Mouse (Mus musculus) kidney, embryonic 16.5 days (tissue): ENCODE measurements around the gene 1600012H06Rik. TPM values are rescaled to one million over a fixed set of nuclear protein-coding genes. Genes with fewer than 3 reads are reported as not detected.
A peak's percentile ranks its signal among the peaks of the same experiment; 100 is the strongest.
"Not testable (repeated sequence)": the region's sequence is repeated elsewhere in the genome, so short reads cannot be mapped to it uniquely, and the experiment has no call there.

Source experiments
- ATAC-seq: fragments of 200-750 bp; cut with Nextera tagmentation; 2 replicates; pipeline ENCODE4 v1.8.0; 2017; ENCODE audit warnings: moderate TSS enrichment; ENCODE audit not compliant: low FRiP score, low TSS enrichment
- H3K27ac ChIP-seq: fragments of 300-500 bp; sonication (generic); 2 replicates; pipeline ENCODE4 v1.5.1; 2014; ENCODE audit warnings: low read length
- H3K27me3 ChIP-seq: fragments of 300-500 bp; sonication (generic); 2 replicates; pipeline ENCODE4 v1.6.1; 2014; ENCODE audit warnings: low read length, control low read depth, mixed read lengths; ENCODE audit not compliant: insufficient read depth
- H3K36me3 ChIP-seq: fragments of 300-500 bp; sonication (generic); 2 replicates; pipeline ENCODE4 v1.6.1; 2014; ENCODE audit warnings: low read length, control low read depth, mixed read lengths; ENCODE audit not compliant: insufficient read depth
- H3K4me1 ChIP-seq: fragments of 300-500 bp; sonication (generic); 2 replicates; pipeline ENCODE4 v1.6.1; 2014; ENCODE audit warnings: low read length, control low read depth, mixed read lengths; ENCODE audit not compliant: insufficient read depth
- H3K4me2 ChIP-seq: fragments of 300-500 bp; sonication (generic); replicated peaks from 2 replicates; pipeline ENCODE4 v1.6.1; 2014; ENCODE audit warnings: low read depth, low read length
- H3K4me3 ChIP-seq: fragments of 300-500 bp; sonication (generic); 2 replicates; pipeline ENCODE4 v1.5.1; 2014; ENCODE audit warnings: mild to moderate bottlenecking, low read length
- H3K9ac ChIP-seq: fragments of 300-500 bp; sonication (generic); replicated peaks from 2 replicates; pipeline ENCODE4 v1.6.1; 2014; ENCODE audit warnings: low read length
- H3K9me3 ChIP-seq: fragments of 300-500 bp; sonication (generic); 2 replicates; pipeline ENCODE4 v1.6.1; 2016; ENCODE audit warnings: low read length, control low read depth
- WGBS: fragments of 180-500 bp; shearing (Covaris S2); extraction: QIAGEN DNeasy Blood & Tissue Kit; methylation state at CpG from one replicate; pipeline ENCODE4 v1.1.7; 2014; 5-methylcytosine and 5-hydroxymethylcytosine counted together
- polyA plus RNA-seq: library from polyadenylated mRNA; unstranded; fragments of >200 nt; fragmentation: Nextera tagmentation; extraction: Ambion mirVana; gene quantifications from 2 replicates; pipeline ENCODE4 v1.2.1, GENCODE M21; 2015

1600012H06Rik gene
- polyA plus RNA-seq: 36.7 and 40.4 TPM in 2 replicates

DNA sequence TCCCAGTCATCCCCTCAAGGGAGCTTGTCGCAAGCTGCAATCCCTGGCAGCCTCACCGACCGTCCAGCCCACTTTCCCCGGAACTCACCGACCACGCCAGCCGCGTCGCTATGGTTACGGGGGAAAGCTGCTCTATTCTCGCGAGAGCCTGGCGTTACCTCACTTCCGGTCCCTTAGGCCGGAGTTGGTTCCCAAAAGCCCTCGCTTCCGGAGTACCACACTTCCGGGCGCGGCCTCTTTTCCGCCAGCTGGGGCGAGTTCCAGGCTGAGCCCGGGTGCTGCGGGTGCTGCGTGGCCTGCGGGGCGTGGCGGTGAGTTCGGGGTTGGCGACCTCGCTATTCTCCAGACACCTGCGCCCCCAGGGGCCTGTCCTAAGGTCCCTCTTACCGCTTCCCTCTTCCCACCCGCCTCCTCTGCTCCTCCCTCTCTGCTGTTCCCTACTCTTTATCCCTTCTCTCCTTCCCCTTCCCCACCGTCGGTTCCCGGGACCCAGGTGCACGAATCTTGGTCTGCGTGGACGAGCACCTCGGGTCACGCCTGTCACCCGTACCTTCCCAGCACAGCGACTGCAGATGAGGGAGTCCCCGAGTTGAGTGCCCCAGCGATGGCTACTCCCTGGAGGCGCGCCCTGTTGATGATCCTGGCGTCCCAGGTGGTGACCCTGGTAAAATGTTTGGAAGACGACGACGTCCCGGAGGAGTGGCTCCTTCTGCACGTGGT lies at the start of gene 1600012H06Rik, which contains the start of gene Wdr27:
TSS of gene 1600012H06Rik (plus strand) at position 176 of the 720 bp plus-strand sequence.
TSS of gene Wdr27 (minus strand) at position 150 of the 720 bp plus-strand sequence.
- H3K27ac ChIP-seq: peak within 1 kb of the TSS; percentile 85
- peak within 1 kb of the TSS; percentile 87 for H3K4me3 ChIP-seq
- no peaks in the 10 kb centered on the region for H3K27me3 ChIP-seq
- H3K9me3 ChIP-seq: no peaks in the 10 kb centered on the region
- under 1% methylated on average over 54 of the region's 54 CpGs for WGBS
- H3K9ac ChIP-seq: peak within 1 kb of the TSS; percentile 85
- peaks cover 13% of the 10 kb centered on the region for H3K4me1 ChIP-seq
- peak within 1 kb of the TSS; percentile 87 for H3K4me2 ChIP-seq
- peaks cover 11% of the 10 kb centered on the region; the same call in 1 of the 2 replicates for H3K36me3 ChIP-seq
- peak; percentile 99 for ATAC-seq

- H3K27ac ChIP-seq, H3K9ac ChIP-seq, H3K9me3 ChIP-seq, H3K4me3 ChIP-seq, H3K4me1 ChIP-seq, H3K36me3 ChIP-seq, ATAC-seq, H3K27me3 ChIP-seq, H3K4me2 ChIP-seq: not testable (repeated sequence)
Measured at GRCm38 (mm10) chr17:14895058-14895457, 47.9 kb upstream of the 1600012H06Rik start.

DNA sequence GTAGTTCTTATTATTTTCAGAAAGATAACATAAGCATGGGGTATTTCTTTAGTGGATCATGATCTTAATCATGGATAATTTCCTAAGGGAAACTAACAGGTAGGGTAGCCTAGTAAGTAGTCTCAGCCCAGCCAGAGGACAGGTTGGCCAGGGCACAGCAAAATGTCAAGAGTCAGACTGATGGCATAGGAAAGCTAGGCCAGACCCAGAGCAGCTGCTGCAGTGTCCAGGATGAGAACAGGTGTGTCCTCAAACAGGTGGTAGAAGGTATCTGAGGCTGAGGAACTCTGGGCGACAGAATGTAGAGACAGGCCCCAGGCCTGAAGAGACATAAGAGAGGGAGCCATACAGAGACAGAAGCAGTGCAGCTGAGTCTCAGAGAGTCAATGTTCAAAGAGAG lies 44.0 kb upstream of the 1600012H06Rik start:
- H3K9me3 ChIP-seq: no peaks in the 10 kb centered on the region
- WGBS: 91% methylated on average over 1 of the region's 1 CpGs
- H3K27ac ChIP-seq: no peak overlapping the region
- no peak for ATAC-seq
- no peak overlapping the region for H3K4me3 ChIP-seq
- no peaks in the 10 kb centered on the region for H3K36me3 ChIP-seq
- H3K9ac ChIP-seq: no peak overlapping the region
- H3K4me1 ChIP-seq: no peaks in the 10 kb centered on the region
- no peak overlapping the region for H3K4me2 ChIP-seq
- H3K27me3 ChIP-seq: no peaks in the 10 kb centered on the region

GRCm38 (mm10) chr17:14903212-14903611 lies 39.8 kb upstream of the 1600012H06Rik start:
- 87% methylated on average over 3 of the region's 3 CpGs for WGBS
- no peaks in the 10 kb centered on the region for H3K9me3 ChIP-seq
- H3K4me1 ChIP-seq: no peaks in the 10 kb centered on the region
- no peak overlapping the region for H3K4me2 ChIP-seq
- no peak overlapping the region for H3K4me3 ChIP-seq
- H3K9ac ChIP-seq: no peak overlapping the region
- H3K36me3 ChIP-seq: no peaks in the 10 kb centered on the region
- no peak for ATAC-seq
- no peak overlapping the region for H3K27ac ChIP-seq
- H3K27me3 ChIP-seq: no peaks in the 10 kb centered on the region

DNA sequence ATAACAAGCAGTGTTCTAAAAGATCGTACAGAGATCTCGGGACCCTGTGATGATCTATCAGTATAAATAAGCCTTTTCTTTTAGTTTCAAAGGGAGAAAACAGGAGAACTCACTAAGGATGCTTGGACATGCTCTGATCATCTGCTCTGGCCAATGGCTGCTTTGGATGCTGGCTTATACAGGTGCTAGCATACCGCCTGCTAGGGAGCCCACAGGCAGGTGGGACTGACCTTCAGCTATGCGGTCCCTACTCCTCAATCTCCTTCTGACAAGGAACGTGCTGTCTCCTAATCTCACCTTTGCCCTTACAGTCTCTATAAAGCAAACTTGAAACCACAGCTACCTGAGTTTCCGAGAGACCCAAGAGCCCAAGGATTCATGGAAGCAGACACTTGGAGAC lies 38.8 kb upstream of the 1600012H06Rik start:
- Histone ChIP-seq H3K9ac (no peak overlapping the region), H3K4me1 (no peaks in the 10 kb centered on the region), H3K27ac (no peak overlapping the region), H3K9me3 (no peaks in the 10 kb centered on the region), H3K36me3 (no peaks in the 10 kb centered on the region), H3K4me3 (no peak overlapping the region), H3K27me3 (no peaks in the 10 kb centered on the region), H3K4me2 (no peak overlapping the region)
- ATAC-seq: no peak
- 86% methylated on average over 6 of the region's 6 CpGs for WGBS

DNA sequence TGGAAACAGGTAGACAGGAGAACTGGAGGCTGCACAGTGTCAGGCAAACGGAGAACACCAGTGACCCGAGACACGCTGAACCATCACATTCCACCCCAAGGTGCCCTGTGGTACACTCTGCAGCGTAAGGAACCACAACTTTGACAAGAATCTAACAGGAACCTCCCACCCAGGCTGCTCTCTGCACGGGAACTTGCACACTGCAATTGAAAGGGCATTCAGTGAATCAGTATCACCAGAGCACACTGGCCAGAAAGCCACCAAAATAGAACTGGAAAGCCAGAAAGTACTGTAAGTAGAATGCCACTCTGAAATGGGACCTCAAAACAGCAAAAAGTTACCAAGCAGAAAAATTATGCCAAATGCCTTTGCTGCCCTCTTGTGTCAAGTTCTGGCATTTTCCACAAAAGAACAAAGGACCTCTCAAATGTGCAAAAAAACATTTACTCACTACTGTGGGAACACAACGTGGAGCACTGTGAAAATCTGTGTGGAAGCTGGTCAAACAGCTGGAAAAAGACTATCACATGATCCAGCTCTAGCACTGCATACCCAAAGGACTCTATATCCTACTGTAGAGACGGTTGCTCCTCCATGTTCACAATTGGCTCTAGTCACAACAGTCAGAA lies 38.2 kb upstream of the 1600012H06Rik start:
- Histone ChIP-seq H3K27ac (no peak overlapping the region), H3K4me2 (no peak overlapping the region), H3K4me3 (no peak overlapping the region), H3K27me3 (no peaks in the 10 kb centered on the region), H3K9me3 (no peaks in the 10 kb centered on the region), H3K36me3 (no peaks in the 10 kb centered on the region), H3K9ac (no peak overlapping the region), H3K4me1 (no peaks in the 10 kb centered on the region)
- 51% methylated on average over 7 of the region's 7 CpGs for WGBS
- ATAC-seq: peak; percentile 40; the same call in 1 of the 2 replicates

DNA sequence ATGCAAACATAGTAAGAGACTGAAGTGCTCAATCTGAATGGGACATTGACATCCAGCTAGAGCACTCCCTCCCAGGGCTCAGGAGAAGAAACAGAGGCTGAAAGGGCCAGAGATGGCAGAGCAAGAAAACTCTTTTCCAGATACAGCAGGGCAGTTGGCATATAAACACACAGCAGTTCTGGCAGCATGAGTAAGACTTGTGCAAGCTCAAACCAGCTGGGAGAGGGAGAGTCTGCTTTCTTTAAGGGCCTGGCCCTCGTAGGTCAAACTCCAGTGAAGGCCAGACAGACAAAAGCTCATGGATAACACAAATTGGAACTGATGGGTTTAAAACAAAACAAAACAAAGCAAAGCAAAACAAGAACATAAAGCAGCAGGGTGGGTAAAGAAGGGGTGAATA lies 36.4 kb upstream of the 1600012H06Rik start:
- H3K4me2 ChIP-seq: no peak overlapping the region
- no peaks in the 10 kb centered on the region for H3K36me3 ChIP-seq
- WGBS: 56% methylated on average over 1 of the region's 1 CpGs
- no peaks in the 10 kb centered on the region for H3K9me3 ChIP-seq
- H3K9ac ChIP-seq: no peak overlapping the region
- no peak overlapping the region for H3K27ac ChIP-seq
- H3K4me1 ChIP-seq: no peaks in the 10 kb centered on the region
- H3K4me3 ChIP-seq: no peak overlapping the region
- H3K27me3 ChIP-seq: no peaks in the 10 kb centered on the region
- no peak for ATAC-seq

GRCm38 (mm10) chr17:14907136-14907535 lies 35.8 kb upstream of the 1600012H06Rik start:
- no peak for ATAC-seq
- no peak overlapping the region for H3K4me2 ChIP-seq
- H3K27me3 ChIP-seq: no peaks in the 10 kb centered on the region
- no peaks in the 10 kb centered on the region for H3K9me3 ChIP-seq
- no peak overlapping the region for H3K9ac ChIP-seq
- WGBS: 72% methylated on average over 12 of the region's 12 CpGs
- H3K36me3 ChIP-seq: no peaks in the 10 kb centered on the region
- no peak overlapping the region for H3K27ac ChIP-seq
- no peaks in the 10 kb centered on the region for H3K4me1 ChIP-seq
- no peak overlapping the region for H3K4me3 ChIP-seq

DNA sequence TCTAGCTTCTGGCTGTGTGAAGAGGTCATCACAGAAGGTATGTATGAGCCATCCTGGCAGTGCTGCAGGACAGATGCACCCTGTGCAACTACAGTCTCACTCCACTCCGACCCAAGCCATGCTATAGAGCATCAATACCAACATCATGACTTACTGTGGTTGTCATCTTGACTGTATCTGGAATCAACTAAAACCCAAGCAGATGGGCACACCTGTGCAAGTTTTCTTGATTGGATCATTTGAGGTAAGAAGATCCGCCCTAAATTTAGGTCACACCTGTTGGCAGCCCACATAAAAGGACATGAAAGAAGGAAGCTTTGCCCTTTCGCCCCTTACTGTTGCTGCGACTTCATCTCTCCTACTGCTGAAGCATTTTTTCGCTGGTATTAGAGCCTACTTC lies 33.7 kb upstream of the 1600012H06Rik start:
- Histone ChIP-seq H3K9me3 (no peaks in the 10 kb centered on the region), H3K36me3 (no peaks in the 10 kb centered on the region), H3K4me1 (no peaks in the 10 kb centered on the region), H3K9ac (no peak overlapping the region), H3K4me3 (no peak overlapping the region), H3K27ac (no peak overlapping the region), H3K27me3 (no peaks in the 10 kb centered on the region), H3K4me2 (no peak overlapping the region)
- WGBS: 84% methylated on average over 5 of the region's 5 CpGs
- no peak for ATAC-seq

DNA sequence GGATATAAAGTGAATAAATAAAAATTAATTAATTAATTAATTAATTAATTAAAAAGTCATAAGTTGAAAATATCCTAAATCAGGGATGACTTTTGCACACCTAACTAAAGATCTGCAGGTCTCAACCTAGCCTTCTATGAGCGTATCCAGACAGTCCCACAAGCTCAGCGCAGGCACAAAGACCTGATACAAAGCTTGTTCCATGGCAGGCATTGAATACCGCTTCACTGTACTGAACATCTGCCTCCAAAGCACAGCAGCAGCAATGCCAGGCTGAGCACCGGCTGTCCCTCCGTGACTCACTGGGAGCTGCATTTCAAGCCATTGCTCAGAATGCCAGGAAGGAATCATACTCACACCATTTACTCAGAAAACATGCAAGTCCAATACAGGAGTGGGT lies 32.2 kb upstream of the 1600012H06Rik start:
- Histone ChIP-seq H3K36me3 (no peaks in the 10 kb centered on the region), H3K27ac (no peak overlapping the region), H3K4me3 (no peak overlapping the region), H3K9ac (no peak overlapping the region), H3K27me3 (no peaks in the 10 kb centered on the region), H3K4me1 (no peaks in the 10 kb centered on the region), H3K4me2 (no peak overlapping the region), H3K9me3 (no peaks in the 10 kb centered on the region)
- no peak for ATAC-seq
- 91% methylated on average over 5 of the region's 5 CpGs for WGBS
